Mouse (Mus musculus) lung, postnatal 0 days (tissue): ENCODE measurements around the gene Mus81.

Source experiments
- CTCF ChIP-seq: IDR thresholded peaks from 2 replicates; pipeline ENCODE4 v1.5.1; 2016; ENCODE audit warnings: antibody characterized with exemption, mild to moderate bottlenecking
- EP300 ChIP-seq: IDR thresholded peaks from 2 replicates; pipeline ENCODE4 v1.6.1; 2016; ENCODE audit warnings: antibody characterized with exemption, mild to moderate bottlenecking, control low read depth

- no peak for TF ChIP-seq CTCF
- TF ChIP-seq EP300 = peak; percentile 33; the same call in 1 of the 2 replicates
Observed at GRCm38 (mm10) chr19:5484496-5484895, 3.7 kb downstream of the Mus81 start.
